Mouse (Mus musculus): ENCODE data around the gene Troap. TPM values are rescaled to one million over a fixed set of nuclear protein-coding genes. Genes with fewer than 3 reads are reported as not detected.

Gene Troap
- polyA plus RNA-seq, 1 experiment, result 49.0 TPM

- no peak for TF ChIP-seq CEBPB (IDR thresholded peaks at IDR 0.05; ENCODE audit: low read depth)
- TF ChIP-seq MAX (IDR thresholded peaks at IDR 0.05), result peak; percentile 78
- peaks cover 47% of the 10 kb centered on the region for H3K79me2 ChIP-seq (ENCODE audit: control insufficient read depth, insufficient read depth)
- H3K4me3 ChIP-seq (ENCODE audit: insufficient read depth, poor library complexity, severe bottlenecking), result peak overlapping the region; percentile 96
- no peaks in the 10 kb centered on the region for H3K27me3 ChIP-seq (ENCODE audit: control insufficient read depth, insufficient read depth, insufficient read length)
- H3K79me3 ChIP-seq (ENCODE audit: low read depth), result peaks cover 16% of the 10 kb centered on the region
- H3ac ChIP-seq (ENCODE audit: control insufficient read depth, insufficient read length, low read depth), result peak overlapping the region; percentile 80
- no peaks in the 10 kb centered on the region for H3K36me3 ChIP-seq (ENCODE audit: control insufficient read depth, insufficient read depth)
Measured at GRCm38 (mm10) chr15:99126081-99126815, 51.9 kb downstream of the Troap start.

- peak overlapping the region; percentile 80 for H3ac ChIP-seq (ENCODE audit: control insufficient read depth, insufficient read length, low read depth)
- peaks cover 16% of the 10 kb centered on the region for H3K79me3 ChIP-seq (ENCODE audit: low read depth)
- H3K36me3 ChIP-seq (ENCODE audit: control insufficient read depth, insufficient read depth), result peaks cover under 1% of the 10 kb centered on the region
- peak overlapping the region; percentile 96 for H3K4me3 ChIP-seq (ENCODE audit: insufficient read depth, poor library complexity, severe bottlenecking)
- no peaks in the 10 kb centered on the region for H3K27me3 ChIP-seq (ENCODE audit: control insufficient read depth, insufficient read depth, insufficient read length)
- TF ChIP-seq USF1 (IDR thresholded peaks at IDR 0.05; ENCODE audit: low read depth) (no peak), MYOD1 (IDR thresholded peaks at IDR 0.05; ENCODE audit: control insufficient read depth, insufficient read length, low read depth) (no peak), MAX (IDR thresholded peaks at IDR 0.05) (no peak), CTCF (IDR thresholded peaks at IDR 0.05; ENCODE audit: control insufficient read depth, insufficient read depth, insufficient read length) (no peak), CEBPB (IDR thresholded peaks at IDR 0.05; ENCODE audit: low read depth) (no peak), MYOG (IDR thresholded peaks at IDR 0.05; ENCODE audit: control insufficient read depth, extremely low read depth, insufficient read length) (no peak), FOSL1 (IDR thresholded peaks at IDR 0.05; ENCODE audit: insufficient read depth, low read length, poor library complexity, severe bottlenecking) (no peak)
- H3K79me2 ChIP-seq (ENCODE audit: control insufficient read depth, insufficient read depth), result peaks cover 54% of the 10 kb centered on the region
Measured at GRCm38 (mm10) chr15:99126816-99127365, 52.5 kb downstream of the Troap start.

DNA sequence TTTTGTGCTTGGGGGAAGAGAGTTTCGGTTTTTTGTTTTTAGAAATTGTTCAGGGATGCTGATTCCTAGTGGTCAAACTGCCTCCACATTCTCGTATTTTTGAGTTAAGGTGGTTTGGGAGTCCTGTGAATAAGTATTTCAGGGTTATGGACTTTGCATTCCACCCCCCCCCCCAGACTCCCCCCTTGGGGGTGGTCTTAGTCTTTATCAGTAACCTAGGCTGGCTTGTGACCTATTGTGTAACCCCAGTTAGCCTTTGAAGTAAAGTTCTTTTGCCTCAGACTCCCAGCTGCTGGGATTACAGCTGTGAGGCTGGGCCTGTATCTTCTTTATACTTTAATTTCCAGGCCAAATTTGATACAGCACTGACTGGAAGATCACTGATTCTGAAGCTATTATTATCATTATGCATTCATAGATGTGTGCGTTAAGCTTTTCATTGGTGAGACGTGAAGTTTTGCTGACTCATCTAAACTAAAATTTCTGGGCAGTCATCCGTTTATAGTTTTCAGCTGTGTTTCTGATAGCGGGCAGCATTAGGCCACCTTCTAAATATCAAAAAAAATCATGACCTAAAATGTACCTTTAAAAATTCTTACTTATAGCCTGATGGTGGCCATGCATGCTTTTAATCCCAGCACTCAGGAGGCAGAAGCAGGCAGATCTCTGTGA lies 53.6 kb downstream of the Troap start:
- Histone ChIP-seq H3ac (ENCODE audit: control insufficient read depth, insufficient read length, low read depth) (no peak overlapping the region), H3K27me3 (ENCODE audit: control insufficient read depth, insufficient read depth, insufficient read length) (no peaks in the 10 kb centered on the region), H3K79me2 (ENCODE audit: control insufficient read depth, insufficient read depth) (peaks cover 62% of the 10 kb centered on the region), H3K36me3 (ENCODE audit: control insufficient read depth, insufficient read depth) (peaks cover 6% of the 10 kb centered on the region), H3K79me3 (ENCODE audit: low read depth) (peaks cover 16% of the 10 kb centered on the region), H3K4me3 (ENCODE audit: insufficient read depth, poor library complexity, severe bottlenecking) (no peak overlapping the region)
- no peak for TF ChIP-seq CTCF (IDR thresholded peaks at IDR 0.05; ENCODE audit: control insufficient read depth, insufficient read depth, insufficient read length)
- no peak for TF ChIP-seq MYOG (IDR thresholded peaks at IDR 0.05; ENCODE audit: control insufficient read depth, extremely low read depth, insufficient read length)
- no peak for TF ChIP-seq CEBPB (IDR thresholded peaks at IDR 0.05; ENCODE audit: low read depth)
- TF ChIP-seq MYOD1 (IDR thresholded peaks at IDR 0.05; ENCODE audit: control insufficient read depth, insufficient read length, low read depth), result no peak
- TF ChIP-seq USF1 (IDR thresholded peaks at IDR 0.05; ENCODE audit: low read depth), result no peak
- no peak for TF ChIP-seq MAX (IDR thresholded peaks at IDR 0.05)

DNA sequence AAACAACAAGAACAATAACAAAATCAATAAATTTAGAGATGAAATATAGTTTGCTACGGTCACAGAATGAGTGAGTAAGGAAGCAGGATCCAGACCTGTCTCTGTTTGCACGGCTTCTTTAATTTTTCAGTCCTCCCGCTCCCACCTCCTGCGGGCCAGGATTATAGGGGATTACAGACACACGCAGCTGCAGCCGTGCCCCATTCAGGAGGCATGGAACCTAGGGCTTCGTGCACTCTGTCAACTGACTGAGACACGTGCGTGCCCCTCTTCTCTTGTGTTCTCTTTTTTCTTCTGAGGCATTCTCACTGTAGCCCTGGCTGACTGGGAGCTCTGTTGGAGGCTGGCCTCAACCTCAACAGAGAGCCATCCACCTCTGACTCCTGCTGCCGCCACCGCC lies 55.1 kb downstream of the Troap start:
- Histone ChIP-seq H3K4me3 (ENCODE audit: insufficient read depth, poor library complexity, severe bottlenecking) (no peak overlapping the region), H3ac (ENCODE audit: control insufficient read depth, insufficient read length, low read depth) (no peak overlapping the region), H3K79me2 (ENCODE audit: control insufficient read depth, insufficient read depth) (peaks cover 77% of the 10 kb centered on the region), H3K27me3 (ENCODE audit: control insufficient read depth, insufficient read depth, insufficient read length) (no peaks in the 10 kb centered on the region), H3K36me3 (ENCODE audit: control insufficient read depth, insufficient read depth) (peaks cover 7% of the 10 kb centered on the region), H3K79me3 (ENCODE audit: low read depth) (peaks cover 18% of the 10 kb centered on the region)
- TF ChIP-seq CEBPB (IDR thresholded peaks at IDR 0.05; ENCODE audit: low read depth) (no peak), FOSL1 (IDR thresholded peaks at IDR 0.05; ENCODE audit: insufficient read depth, low read length, poor library complexity, severe bottlenecking) (no peak), MAX (IDR thresholded peaks at IDR 0.05) (no peak), MYOD1 (IDR thresholded peaks at IDR 0.05; ENCODE audit: control insufficient read depth, insufficient read length, low read depth) (no peak), USF1 (IDR thresholded peaks at IDR 0.05; ENCODE audit: low read depth) (no peak), MYOG (IDR thresholded peaks at IDR 0.05; ENCODE audit: control insufficient read depth, extremely low read depth, insufficient read length) (no peak), CTCF (IDR thresholded peaks at IDR 0.05; ENCODE audit: control insufficient read depth, insufficient read depth, insufficient read length) (no peak)

GRCm38 (mm10) chr15:99129956-99130910 lies 55.9 kb downstream of the Troap start:
- H3K79me3 ChIP-seq (ENCODE audit: low read depth), result peaks cover 18% of the 10 kb centered on the region
- H3K27me3 ChIP-seq (ENCODE audit: control insufficient read depth, insufficient read depth, insufficient read length), result no peaks in the 10 kb centered on the region
- H3K36me3 ChIP-seq (ENCODE audit: control insufficient read depth, insufficient read depth), result peaks cover 7% of the 10 kb centered on the region
- peaks cover 85% of the 10 kb centered on the region for H3K79me2 ChIP-seq (ENCODE audit: control insufficient read depth, insufficient read depth)
- H3ac ChIP-seq (ENCODE audit: control insufficient read depth, insufficient read length, low read depth), result no peak overlapping the region
- no peak overlapping the region for H3K4me3 ChIP-seq (ENCODE audit: insufficient read depth, poor library complexity, severe bottlenecking)
- TF ChIP-seq FOSL1 (IDR thresholded peaks at IDR 0.05; ENCODE audit: insufficient read depth, low read length, poor library complexity, severe bottlenecking) (no peak), CEBPB (IDR thresholded peaks at IDR 0.05; ENCODE audit: low read depth) (no peak)

Small RNA genes lying within 50 kb of the gene (microRNA-seq; reads per million reads assigned to microRNA genes)
- 2.6 reads per million, percentile 43 among the genes with 10 or more reads in this experiment for gene Mir6960 (ENCODE audit: borderline microRNAs expressed)

Other genes starting within 250 kb of the Troap start
- gene Prkag1, start 243.1 kb upstream of the Troap start, polyA plus RNA-seq (2012; fragmentation: generic; extraction: Trizol), result 132 TPM
- gene Kmt2d, start 203.4 kb upstream of the Troap start, polyA plus RNA-seq (2012; fragmentation: generic; extraction: Trizol), result 23.8 TPM
- gene Rhebl1, start 180.0 kb upstream of the Troap start, polyA plus RNA-seq (2012; fragmentation: generic; extraction: Trizol), result 9.7 TPM
- 0.16 TPM for gene Dhh, start 176.0 kb upstream of the Troap start, polyA plus RNA-seq (2012; fragmentation: generic; extraction: Trizol)
- 18.0 TPM for gene Lmbr1l, start 156.3 kb upstream of the Troap start, polyA plus RNA-seq (2012; fragmentation: generic; extraction: Trizol)
- gene Tuba1b, start 140.0 kb upstream of the Troap start, polyA plus RNA-seq (2012; fragmentation: generic; extraction: Trizol), result 3,512 TPM
- gene Gm49450, start 121.0 kb upstream of the Troap start, polyA plus RNA-seq (2012; fragmentation: generic; extraction: Trizol), result 0.22 TPM
- 2,758 TPM for gene Tuba1a, start 120.9 kb upstream of the Troap start, polyA plus RNA-seq (2012; fragmentation: generic; extraction: Trizol)
- gene Tuba1c, start 44.7 kb upstream of the Troap start, polyA plus RNA-seq (2012; fragmentation: generic; extraction: Trizol), result 976 TPM
- gene Prph, start 19.4 kb upstream of the Troap start, polyA plus RNA-seq (2012; fragmentation: generic; extraction: Trizol), result 1.3 TPM
- 0.07 TPM for gene C1ql4, start 13.2 kb downstream of the Troap start, polyA plus RNA-seq (2012; fragmentation: generic; extraction: Trizol)
- 0.74 TPM for gene Dnajc22, start 18.6 kb downstream of the Troap start, polyA plus RNA-seq (2012; fragmentation: generic; extraction: Trizol)
- 25.4 TPM for gene Spats2, start 51.3 kb downstream of the Troap start, polyA plus RNA-seq (2012; fragmentation: generic; extraction: Trizol)
- 0.04 TPM for gene Kcnh3, start 150.3 kb downstream of the Troap start, polyA plus RNA-seq (2012; fragmentation: generic; extraction: Trizol)
- 118 TPM for gene Mcrs1, start 177.4 kb downstream of the Troap start, polyA plus RNA-seq (2012; fragmentation: generic; extraction: Trizol)
- 24.7 TPM for gene Prpf40b, start 220.5 kb downstream of the Troap start, polyA plus RNA-seq (2012; fragmentation: generic; extraction: Trizol)
- not detected for gene Fam186b, start 221.3 kb downstream of the Troap start, polyA plus RNA-seq (2012; fragmentation: generic; extraction: Trizol)

Measured in C2C12 (cell line).